Mouse (Mus musculus) neural tube, embryonic 11.5 days (tissue): ENCODE measurements at regions not wholly inside any gene's neighbourhood (a gene's known extent, or its start where the extent isn't known, plus 50 kb on each side); places are given as distances from the start of the nearest gene placed in this dataset.
"Not testable (repeated sequence)": the region's sequence is repeated elsewhere in the genome, so short reads cannot be mapped to it uniquely, and the experiment has no call there.

Source experiments
- ATAC-seq: fragments of 200-750 bp; cut with Nextera tagmentation; 2 replicates; pipeline ENCODE4 v1.8.0; 2017; ENCODE audit warnings: moderate number of reproducible peaks, mild to moderate bottlenecking, moderate TSS enrichment, moderate library complexity; ENCODE audit not compliant: insufficient read depth, low FRiP score, low TSS enrichment
- DNase-seq: peaks from one replicate; pipeline ENCODE4 v3.0.0-alpha.2; 2015; ENCODE audit warnings: low spot score
- H3K27ac ChIP-seq: fragments of 300-500 bp; sonication (generic); 2 replicates; pipeline ENCODE4 v1.5.1; 2014; ENCODE audit warnings: low read depth, mild to moderate bottlenecking, low read length
- H3K27me3 ChIP-seq: fragments of 300-500 bp; sonication (generic); 2 replicates; pipeline ENCODE4 v1.6.1; 2014; ENCODE audit warnings: mild to moderate bottlenecking, low read length, mixed read lengths; ENCODE audit not compliant: control insufficient read depth, insufficient read depth
- H3K36me3 ChIP-seq: fragments of 300-500 bp; sonication (generic); 2 replicates; pipeline ENCODE4 v1.6.1; 2014; ENCODE audit warnings: mild to moderate bottlenecking, low read length, moderate library complexity, mixed read lengths; ENCODE audit not compliant: control insufficient read depth, insufficient read depth
- H3K4me1 ChIP-seq: fragments of 300-500 bp; sonication (generic); 2 replicates; pipeline ENCODE4 v1.6.1; 2014; ENCODE audit warnings: low read length, mixed read lengths; ENCODE audit not compliant: control insufficient read depth, insufficient read depth
- H3K4me2 ChIP-seq: fragments of 300-500 bp; sonication (generic); 2 replicates; pipeline ENCODE4 v1.6.1; 2014; ENCODE audit warnings: low read depth, mild to moderate bottlenecking, moderate library complexity
- H3K4me3 ChIP-seq: fragments of 300-500 bp; sonication (generic); 2 replicates; pipeline ENCODE4 v1.5.1; 2014; ENCODE audit warnings: low read depth, low read length
- H3K9ac ChIP-seq: fragments of 300-500 bp; sonication (generic); 2 replicates; pipeline ENCODE4 v1.6.1; 2014; ENCODE audit warnings: mild to moderate bottlenecking, low read length
- H3K9me3 ChIP-seq: fragments of 300-500 bp; sonication (generic); 2 replicates; pipeline ENCODE4 v1.6.1; 2016; ENCODE audit warnings: low read length; ENCODE audit not compliant: control insufficient read depth
- WGBS: fragments of 180-500 bp; shearing (Covaris S2); extraction: QIAGEN DNeasy Blood & Tissue Kit; methylation state at CpG from one replicate; pipeline ENCODE4 v1.1.7; 2014; 5-methylcytosine and 5-hydroxymethylcytosine counted together

GRCm38 (mm10) chr10:11515144-11515543 lies 171.9 kb downstream of the Epm2a start:
- no peak for DNase-seq

GRCm38 (mm10) chr10:11517122-11517521 lies 173.9 kb downstream of the Epm2a start:
- ATAC-seq: no peak
- H3K9ac ChIP-seq: no peak overlapping the region

More at GRCm38 (mm10) chr10:11515144-11515543, 171.9 kb downstream of the Epm2a start:
- Histone ChIP-seq H3K4me1 (no peaks in the 10 kb centered on the region), H3K4me2 (no peak overlapping the region), H3K9me3 (no peaks in the 10 kb centered on the region), H3K27me3 (no peaks in the 10 kb centered on the region), H3K27ac (no peak overlapping the region), H3K36me3 (no peaks in the 10 kb centered on the region), H3K4me3 (no peak overlapping the region), H3K9ac (no peak overlapping the region)
- ATAC-seq: no peak
- WGBS: 74% methylated on average over 7 of the region's 7 CpGs

DNA sequence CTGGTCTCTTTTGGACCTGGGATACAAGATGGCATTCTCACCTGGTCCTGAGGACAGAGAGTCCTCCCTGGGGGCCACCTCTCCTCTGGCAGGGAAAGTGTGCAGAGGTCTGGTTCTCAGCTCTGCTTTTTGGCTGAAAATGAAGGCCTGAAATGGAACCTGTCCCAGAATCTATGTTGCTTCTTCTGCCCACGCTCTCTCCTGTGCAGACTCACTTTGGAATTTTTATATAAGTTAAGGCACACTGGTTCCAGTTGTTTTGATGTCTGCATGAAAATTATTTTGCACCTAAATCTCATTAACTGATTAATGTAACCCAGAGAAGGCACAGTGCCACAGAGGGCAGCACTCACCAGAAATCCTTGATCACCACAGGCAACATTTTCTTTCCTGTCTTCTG lies 188.1 kb downstream of the Epm2a start:
- no peaks in the 10 kb centered on the region for H3K27me3 ChIP-seq
- H3K4me3 ChIP-seq: no peak overlapping the region
- no peak for DNase-seq
- no peaks in the 10 kb centered on the region for H3K4me1 ChIP-seq
- ATAC-seq: no peak
- WGBS: 83% methylated on average over 1 of the region's 1 CpGs
- no peaks in the 10 kb centered on the region for H3K9me3 ChIP-seq
- no peak overlapping the region for H3K27ac ChIP-seq
- H3K4me2 ChIP-seq: no peak overlapping the region
- H3K9ac ChIP-seq: no peak overlapping the region
- H3K36me3 ChIP-seq: no peaks in the 10 kb centered on the region

More at GRCm38 (mm10) chr10:11517122-11517521, 173.9 kb downstream of the Epm2a start:
- Histone ChIP-seq H3K9me3 (no peaks in the 10 kb centered on the region), H3K36me3 (no peaks in the 10 kb centered on the region), H3K27ac (no peak overlapping the region), H3K4me2 (no peak overlapping the region), H3K4me1 (no peaks in the 10 kb centered on the region), H3K4me3 (no peak overlapping the region), H3K27me3 (no peaks in the 10 kb centered on the region)
- WGBS: 62% methylated on average over 2 of the region's 2 CpGs
- no peak for DNase-seq

DNA sequence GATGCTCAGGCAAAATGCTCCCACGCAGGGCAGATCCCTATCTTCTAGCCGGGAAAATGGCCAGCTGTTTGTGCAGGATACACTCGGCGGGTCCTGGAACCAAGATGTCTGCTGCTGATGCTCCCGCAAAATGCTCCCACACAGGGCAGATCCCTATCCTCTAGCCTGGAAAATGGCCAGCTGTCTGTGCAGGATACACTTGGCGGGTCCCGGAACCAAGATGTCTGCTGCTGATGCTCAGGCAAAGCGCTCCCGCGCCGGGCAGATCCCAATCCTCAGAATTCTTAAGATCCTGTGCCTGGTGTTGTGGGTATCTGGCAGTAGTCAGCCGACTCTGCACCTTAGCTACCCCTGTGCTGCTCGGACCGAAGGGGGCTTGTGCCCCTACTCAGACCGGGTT lies 212.2 kb downstream of the Epm2a start:
- H3K36me3 ChIP-seq, H3K4me2 ChIP-seq, H3K27ac ChIP-seq, H3K4me3 ChIP-seq, H3K9me3 ChIP-seq, ATAC-seq, H3K27me3 ChIP-seq, H3K9ac ChIP-seq, DNase-seq, H3K4me1 ChIP-seq: not testable (repeated sequence)
- 90% methylated on average over 15 of the region's 15 CpGs for WGBS

GRCm38 (mm10) chr10:11570523-11571055 lies 227.4 kb downstream of the Epm2a start:
- H3K27me3 ChIP-seq: no peaks in the 10 kb centered on the region
- ATAC-seq (no peak), DNase-seq (no peak)
- H3K36me3 ChIP-seq: no peaks in the 10 kb centered on the region
- H3K4me1 ChIP-seq: no peaks in the 10 kb centered on the region
- WGBS: 85% methylated on average over 4 of the region's 4 CpGs
- no peak overlapping the region for H3K9ac ChIP-seq
- H3K27ac ChIP-seq: no peak overlapping the region
- H3K9me3 ChIP-seq: no peaks in the 10 kb centered on the region
- H3K4me2 ChIP-seq: no peak overlapping the region
- no peak overlapping the region for H3K4me3 ChIP-seq

DNA sequence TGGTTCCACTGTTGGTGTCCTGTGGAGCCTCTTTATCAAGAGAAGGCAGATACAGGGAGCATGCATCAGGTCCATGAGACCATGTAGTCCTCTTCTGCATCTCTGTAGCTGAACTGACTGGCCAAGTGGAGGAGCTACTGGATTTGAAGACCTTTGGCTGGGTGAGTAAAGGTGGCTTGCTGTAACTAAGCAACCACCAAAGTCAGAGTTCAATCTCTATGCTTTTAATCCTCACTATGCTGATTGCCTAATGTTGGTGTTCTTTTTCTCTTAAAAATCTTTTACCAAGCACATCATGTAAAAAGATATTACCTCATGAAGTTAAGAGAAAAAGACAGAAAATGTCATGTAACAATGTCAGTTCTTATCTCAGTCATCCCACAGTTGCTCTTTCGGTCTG lies 265.2 kb downstream of the Epm2a start:
- Histone ChIP-seq H3K27ac (no peak overlapping the region), H3K4me3 (no peak overlapping the region), H3K4me1 (no peaks in the 10 kb centered on the region), H3K9me3 (no peaks in the 10 kb centered on the region), H3K36me3 (no peaks in the 10 kb centered on the region), H3K9ac (no peak overlapping the region), H3K27me3 (no peaks in the 10 kb centered on the region), H3K4me2 (no peak overlapping the region)
- DNase-seq: no peak
- WGBS: 98% methylated on average over 1 of the region's 1 CpGs
- no peak for ATAC-seq

DNA sequence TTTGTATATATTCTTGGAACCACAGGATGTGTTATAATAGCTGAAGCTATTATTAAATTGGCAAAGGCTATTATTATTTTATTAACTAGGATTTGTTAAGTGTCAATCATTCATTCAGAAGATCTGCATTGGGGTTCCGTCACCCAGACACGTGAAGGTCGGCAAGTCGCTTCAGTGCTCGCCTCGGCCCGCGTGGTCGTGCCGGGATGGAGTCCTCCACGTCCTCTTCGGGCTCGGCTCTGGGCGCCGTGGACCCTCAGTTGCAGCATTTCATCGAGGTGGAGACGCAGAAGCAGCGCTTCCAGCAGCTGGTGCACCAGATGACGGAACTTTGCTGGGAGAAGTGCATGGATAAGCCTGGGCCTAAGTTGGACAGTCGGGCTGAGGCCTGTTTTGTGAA lies 265.9 kb downstream of the Epm2a start:
- DNase-seq, H3K27ac ChIP-seq, H3K9ac ChIP-seq, H3K4me1 ChIP-seq, H3K9me3 ChIP-seq, ATAC-seq, H3K4me3 ChIP-seq, H3K36me3 ChIP-seq, H3K27me3 ChIP-seq, H3K4me2 ChIP-seq: not testable (repeated sequence)
- WGBS: 95% methylated on average over 10 of the region's 20 CpGs

DNA sequence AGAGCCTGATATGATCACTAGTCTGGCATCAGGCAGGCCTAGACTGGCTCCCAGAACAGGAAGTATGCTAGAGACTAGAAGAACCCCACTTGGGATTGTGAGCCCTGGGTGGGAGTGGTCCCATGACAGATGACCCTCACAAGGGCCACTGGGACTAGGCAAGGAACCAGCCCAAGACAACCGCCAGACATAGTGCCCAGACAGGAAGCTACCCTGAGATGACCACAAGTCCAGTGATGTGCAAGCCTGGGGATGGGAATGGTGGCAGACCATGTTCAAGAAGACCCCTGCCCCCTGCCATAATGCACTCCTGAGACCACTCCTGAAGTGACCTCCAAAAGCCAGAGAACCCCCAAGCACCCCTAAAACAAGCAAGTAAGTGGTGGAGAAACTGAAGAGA lies 304.9 kb downstream of the Epm2a start:
- Histone ChIP-seq H3K4me2 (no peak overlapping the region), H3K9ac (no peak overlapping the region), H3K9me3 (no peaks in the 10 kb centered on the region), H3K4me3 (no peak overlapping the region), H3K27me3 (no peaks in the 10 kb centered on the region), H3K4me1 (no peaks in the 10 kb centered on the region), H3K36me3 (no peaks in the 10 kb centered on the region), H3K27ac (no peak overlapping the region)
- WGBS: 90% methylated on average over 1 of the region's 1 CpGs
- ATAC-seq: no peak
- no peak for DNase-seq

DNA sequence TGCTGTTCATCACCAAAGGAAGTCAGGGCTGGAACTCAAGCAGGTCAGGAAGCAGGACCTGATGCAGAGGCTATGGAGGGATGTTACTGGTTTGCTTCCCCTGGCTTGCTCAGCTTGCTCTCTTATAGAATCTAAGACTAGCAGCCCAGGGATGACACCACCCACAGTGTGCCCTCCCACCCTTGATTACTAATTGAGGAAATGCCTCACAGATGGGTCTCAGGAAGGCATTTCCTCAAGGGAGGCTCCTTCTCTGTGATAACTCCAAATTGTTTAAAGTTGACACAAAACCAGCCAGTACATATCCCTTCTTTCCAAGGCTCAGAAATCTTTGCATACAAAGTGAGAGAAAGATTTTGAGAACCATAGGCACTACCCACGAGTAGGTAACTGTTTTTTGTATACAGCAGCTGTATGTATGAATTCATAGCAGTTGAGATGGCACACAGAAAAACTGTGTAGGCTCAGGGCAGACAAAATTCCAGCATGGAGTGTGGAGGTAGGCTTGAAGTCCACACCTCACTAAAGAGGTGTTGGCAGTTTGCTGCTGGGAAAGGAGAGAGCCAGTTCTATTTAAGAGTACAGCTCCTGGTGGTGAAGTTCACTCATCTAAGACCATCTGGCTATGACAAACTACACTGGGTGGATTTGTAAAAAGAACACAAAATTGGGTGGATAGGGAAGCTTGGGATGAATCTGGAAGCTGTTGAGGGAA lies 317.0 kb downstream of the Epm2a start:
- DNase-seq (no peak), ATAC-seq (no peak)
- WGBS: 58% methylated on average over 1 of the region's 1 CpGs
- no peak overlapping the region for H3K4me3 ChIP-seq
- no peak overlapping the region for H3K4me2 ChIP-seq
- H3K36me3 ChIP-seq: no peaks in the 10 kb centered on the region
- H3K4me1 ChIP-seq: no peaks in the 10 kb centered on the region
- H3K9me3 ChIP-seq: no peaks in the 10 kb centered on the region
- H3K27ac ChIP-seq: no peak overlapping the region
- H3K27me3 ChIP-seq: no peaks in the 10 kb centered on the region
- H3K9ac ChIP-seq: no peak overlapping the region
